Mouse (Mus musculus) midbrain, postnatal 0 days (tissue): ENCODE measurements at regions not wholly inside any gene's neighbourhood (a gene's known extent, or its start where the extent isn't known, plus 50 kb on each side); places are given as distances from the start of the nearest gene placed in this dataset. TPM values are rescaled to one million over a fixed set of nuclear protein-coding genes. Genes with fewer than 3 reads are reported as not detected.

Source experiments
- ATAC-seq: fragments of 200-750 bp; cut with Nextera tagmentation; 2 replicates; pipeline ENCODE4 v1.8.0; 2017; ENCODE audit warnings: moderate number of reproducible peaks, mild to moderate bottlenecking, moderate TSS enrichment, moderate library complexity; ENCODE audit not compliant: low FRiP score
- DNase-seq: peaks from one replicate; pipeline ENCODE4 v3.0.0-alpha.2; 2015; ENCODE audit warnings: low spot score
- H3K27ac ChIP-seq: fragments of 300-500 bp; sonication (generic); 2 replicates; pipeline ENCODE4 v1.5.1; 2014; ENCODE audit warnings: low read depth, mild to moderate bottlenecking, low read length, mixed read lengths
- H3K27me3 ChIP-seq: fragments of 300-500 bp; sonication (generic); 2 replicates; pipeline ENCODE4 v1.6.1; 2014; ENCODE audit warnings: low read length, control low read depth, mixed read lengths; ENCODE audit not compliant: insufficient read depth
- H3K36me3 ChIP-seq: fragments of 300-500 bp; sonication (generic); 2 replicates; pipeline ENCODE4 v1.6.1; 2014; ENCODE audit warnings: low read length, control low read depth, mixed read lengths; ENCODE audit not compliant: insufficient read depth
- H3K4me1 ChIP-seq: fragments of 300-500 bp; sonication (generic); 2 replicates; pipeline ENCODE4 v1.6.1; 2014; ENCODE audit warnings: mild to moderate bottlenecking, control low read depth, antibody characterized with exemption, low read length, mixed read lengths; ENCODE audit not compliant: insufficient read depth
- H3K4me2 ChIP-seq: fragments of 300-500 bp; sonication (generic); 2 replicates; pipeline ENCODE4 v1.6.1; 2014; ENCODE audit warnings: low read depth, mild to moderate bottlenecking, low read length, mixed read lengths; ENCODE audit not compliant: poor library complexity, severe bottlenecking
- H3K4me3 ChIP-seq: fragments of 300-500 bp; sonication (generic); 2 replicates; pipeline ENCODE4 v1.5.1; 2014; ENCODE audit warnings: low read depth, mild to moderate bottlenecking, low read length, moderate library complexity
- H3K9ac ChIP-seq: fragments of 300-500 bp; sonication (generic); replicated peaks from 2 replicates; pipeline ENCODE4 v1.6.1; 2014; ENCODE audit warnings: mild to moderate bottlenecking, low read length, moderate library complexity, mixed read lengths; ENCODE audit not compliant: poor library complexity, severe bottlenecking
- H3K9me3 ChIP-seq: fragments of 300-500 bp; sonication (generic); 2 replicates; pipeline ENCODE4 v1.6.1; 2016; ENCODE audit warnings: low read length, control low read depth
- CTCF ChIP-seq: IDR thresholded peaks from 2 replicates; pipeline ENCODE4 v1.5.1; 2016; ENCODE audit warnings: antibody characterized with exemption, mild to moderate bottlenecking
- WGBS: fragments of 180-500 bp; shearing (Covaris S2); extraction: QIAGEN DNeasy Blood & Tissue Kit; methylation state at CpG from one replicate; pipeline ENCODE4 v1.1.7; 2014; 5-methylcytosine and 5-hydroxymethylcytosine counted together
- microRNA-seq: library from miRNA; unstranded; fragments of <30 nt; microRNA quantifications from one replicate; pipeline ENCODE4, GENCODE M21; 2016; ENCODE audit warnings: borderline number of aligned reads

DNA sequence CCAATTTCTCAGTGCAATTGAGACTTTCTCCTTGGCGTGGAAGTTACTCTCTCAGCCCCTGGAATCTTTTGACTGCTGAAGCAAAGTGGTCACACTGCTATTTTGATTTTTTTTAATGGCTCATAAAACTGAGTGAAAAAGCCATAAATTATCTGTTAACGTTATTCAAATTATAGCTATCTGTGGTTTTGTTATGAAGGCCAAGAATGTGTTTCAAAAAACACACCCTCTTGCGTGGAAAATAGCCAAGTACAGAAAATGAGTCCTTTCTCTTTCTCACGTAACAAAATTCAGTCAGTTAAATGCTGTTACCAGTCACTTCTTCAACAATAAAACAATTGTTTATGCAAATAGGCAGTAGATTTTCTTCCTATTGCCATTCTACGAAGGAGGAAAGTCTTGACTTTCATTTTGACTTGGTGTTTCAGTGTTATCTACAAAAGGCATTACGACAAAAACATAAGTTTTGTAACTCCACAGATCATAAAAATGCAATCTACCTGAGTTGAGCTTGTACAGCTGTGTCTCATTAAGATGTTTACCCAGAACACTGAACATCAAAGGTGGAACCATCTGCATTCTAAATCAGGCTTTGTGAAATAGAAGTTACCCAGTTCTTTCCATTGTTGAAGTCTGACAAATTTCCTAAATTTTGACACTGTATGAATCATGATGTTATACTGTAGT, 299.3 kb downstream of the 1700008P02Rik start:
- TF ChIP-seq CTCF: no peak
- no peaks in the 10 kb centered on the region for H3K36me3 ChIP-seq
- ATAC-seq: no peak

DNA sequence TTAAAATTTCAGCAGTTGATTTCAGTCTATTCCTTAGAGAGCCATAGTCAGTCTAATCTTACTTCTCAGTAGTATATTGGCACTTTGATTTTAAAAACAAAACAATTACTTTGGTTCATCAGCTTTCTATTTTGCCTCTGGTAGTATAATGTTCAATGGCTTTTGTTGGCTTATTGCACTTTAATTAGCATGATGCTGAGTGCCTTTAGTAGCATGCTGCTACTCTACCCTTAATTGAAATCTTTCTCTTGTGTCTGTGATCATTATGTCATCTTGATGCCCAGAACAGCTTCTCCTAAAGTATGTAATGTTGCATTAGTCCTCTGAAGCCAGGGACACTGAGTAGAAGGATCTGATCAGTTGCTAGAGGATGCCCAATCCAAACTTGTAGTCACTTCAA, 330.7 kb downstream of the 1700008P02Rik start:
- Histone ChIP-seq H3K9me3 (no peaks in the 10 kb centered on the region), H3K27ac (no peak overlapping the region), H3K4me2 (no peak overlapping the region), H3K4me3 (no peak overlapping the region), H3K9ac (no peak overlapping the region), H3K27me3 (no peaks in the 10 kb centered on the region), H3K4me1 (no peaks in the 10 kb centered on the region), H3K36me3 (no peaks in the 10 kb centered on the region)
- TF ChIP-seq CTCF: no peak
- ATAC-seq (no peak), DNase-seq (peak; percentile 21)

More for the DNA sequence above, 299.3 kb downstream of the 1700008P02Rik start:
- DNase-seq: no peak
- 77% methylated on average over 6 of the region's 6 CpGs for whole genome bisulfite sequencing
- Histone ChIP-seq H3K27me3 (no peaks in the 10 kb centered on the region), H3K4me1 (no peaks in the 10 kb centered on the region), H3K4me2 (no peak overlapping the region), H3K4me3 (no peak overlapping the region), H3K9me3 (no peaks in the 10 kb centered on the region), H3K9ac (no peak overlapping the region), H3K27ac (no peak overlapping the region)

DNA sequence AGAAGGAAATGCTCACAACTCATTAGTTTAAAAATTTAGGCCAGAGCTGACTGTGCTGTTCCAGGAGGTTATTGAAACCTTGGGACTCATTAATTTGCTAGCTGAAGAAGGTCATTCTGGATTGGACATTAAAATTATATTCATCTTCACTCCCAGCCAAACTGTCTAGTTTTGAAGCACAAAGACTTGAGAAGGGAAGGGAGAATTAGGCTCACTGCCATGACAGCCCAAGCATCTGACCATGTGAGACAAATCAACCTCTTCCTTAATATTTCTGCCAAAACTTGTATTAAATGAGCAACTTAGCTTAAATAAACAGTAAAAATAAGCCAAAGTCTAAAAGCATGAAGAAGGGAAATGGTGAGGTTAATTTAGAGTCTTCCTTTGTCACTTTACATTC, 339.6 kb downstream of the 1700008P02Rik start:
- Histone ChIP-seq H3K27me3 (no peaks in the 10 kb centered on the region), H3K4me3 (no peak overlapping the region), H3K27ac (no peak overlapping the region), H3K9ac (no peak overlapping the region), H3K9me3 (no peaks in the 10 kb centered on the region), H3K4me2 (no peak overlapping the region), H3K4me1 (no peaks in the 10 kb centered on the region), H3K36me3 (no peaks in the 10 kb centered on the region)
- TF ChIP-seq CTCF: no peak
- DNase-seq (no peak), ATAC-seq (no peak)

Small RNA genes in the stretch of these regions (microRNA-seq; reads per million reads assigned to microRNA genes)
- not detected for gene Gm23147
